Mouse (Mus musculus) CH12.LX (cell line): ENCODE data around the gene 1700025F22Rik. TPM values are rescaled to one million over a fixed set of nuclear protein-coding genes. Genes with fewer than 3 reads are reported as not detected.

Experiments
- DNase-seq: peaks from one replicate; pipeline ENCODE4 v3.0.0-alpha.2; 2013; ENCODE audit errors: extremely low read depth
- H3K27ac ChIP-seq: 2 replicates; pipeline ENCODE4 v1.5.1; 2012; ENCODE audit warnings: low read depth, mild to moderate bottlenecking, control low read depth, moderate library complexity; ENCODE audit not compliant: insufficient read depth
- H3K27me3 ChIP-seq: replicated peaks from 2 replicates; pipeline ENCODE3; 2012; ENCODE audit warnings: inconsistent platforms
- H3K36me3 ChIP-seq, 2 experiments: replicated peaks in 1 of 2; 2 replicates each; pipeline versions ENCODE3 to v1.6.1; 2012; ENCODE audit warnings: inconsistent platforms in 1 of 2, low read length in 1 of 2, mild to moderate bottlenecking in 1 of 2, mixed read lengths in 1 of 2, moderate library complexity in 1 of 2; ENCODE audit not compliant: control insufficient read depth in 1 of 2, insufficient read depth in 1 of 2
- H3K4me1 ChIP-seq, 2 experiments: 2 replicates each; pipeline ENCODE4 v1.6.1; 2012; ENCODE audit warnings: inconsistent platforms in 1 of 2, moderate library complexity in 1 of 2; ENCODE audit not compliant: insufficient read depth in 2 of 2, control insufficient read depth in 1 of 2
- H3K4me2 ChIP-seq: 2 replicates; pipeline ENCODE4 v1.6.1; 2012; ENCODE audit warnings: low read depth, mild to moderate bottlenecking, control low read depth; ENCODE audit not compliant: poor library complexity, insufficient read depth, severe bottlenecking
- H3K4me3 ChIP-seq, 3 experiments: fragments of 150-350 bp in 1 of 3; sonication (generic) in 1 of 3; replicated peaks in 1 of 3; 2 replicates each; pipeline versions ENCODE3 to v1.5.1; 2011 to 2012; ENCODE audit warnings: low read depth in 2 of 3, low read length in 2 of 3, mild to moderate bottlenecking in 2 of 3, moderate library complexity in 2 of 3, control low read depth in 1 of 3, improper control_type of control experiment in 1 of 3, inconsistent platforms in 1 of 3, mixed read lengths in 1 of 3; ENCODE audit not compliant: poor library complexity in 1 of 3
- H3K79me2 ChIP-seq: replicated peaks from 2 replicates; pipeline ENCODE4 v1.6.1; 2012; ENCODE audit warnings: mild to moderate bottlenecking, moderate library complexity; ENCODE audit not compliant: control insufficient read depth, poor library complexity, insufficient read depth, severe bottlenecking; ENCODE audit errors: extremely low read depth
- H3K9ac ChIP-seq: 2 replicates; pipeline ENCODE4 v1.6.1; 2012; ENCODE audit warnings: low read depth, mild to moderate bottlenecking, control low read depth, moderate library complexity; ENCODE audit not compliant: insufficient read depth
- H3K9me3 ChIP-seq: replicated peaks from 2 replicates; pipeline ENCODE3; 2012; ENCODE audit warnings: low read length, inconsistent platforms, mixed read lengths
- BHLHE40 ChIP-seq: IDR thresholded peaks from 2 replicates; pipeline ENCODE4 v1.6.1; 2011; ENCODE audit warnings: mild to moderate bottlenecking, low read depth, low read length, improper control_type of control experiment
- CHD1 ChIP-seq: IDR thresholded peaks from 2 replicates; pipeline ENCODE4 v1.6.1; 2012; ENCODE audit warnings: low read depth, low read length, improper control_type of control experiment, inconsistent platforms
- CHD2 ChIP-seq: IDR thresholded peaks from 2 replicates; pipeline ENCODE4 v1.6.1; 2011; ENCODE audit warnings: low read length, improper control_type of control experiment
- CTCF ChIP-seq, 2 experiments: IDR thresholded peaks in 1 of 2; conservative IDR thresholded peaks in 1 of 2; 2 replicates each; pipeline ENCODE4 v1.5.1; 2011 to 2012; ENCODE audit warnings: low read depth in 2 of 2, low read length in 2 of 2, improper control_type of control experiment in 1 of 2, inconsistent platforms in 1 of 2, mild to moderate bottlenecking in 1 of 2, moderate library complexity in 1 of 2
- E2F4 ChIP-seq: IDR thresholded peaks from 2 replicates; pipeline ENCODE4 v1.6.1; 2011; ENCODE audit warnings: low read depth, low read length, improper control_type of control experiment; ENCODE audit not compliant: insufficient replicate concordance
- ELF1 ChIP-seq: IDR thresholded peaks from 2 replicates; pipeline ENCODE4 v1.6.1; 2014; ENCODE audit warnings: low read depth, mild to moderate bottlenecking, inconsistent platforms, low read length, improper control_type of control experiment
- EP300 ChIP-seq: IDR thresholded peaks from 2 replicates; pipeline ENCODE4 v1.6.1; 2011; ENCODE audit warnings: low read length, improper control_type of control experiment
- ETS1 ChIP-seq: conservative IDR thresholded peaks from 2 replicates; pipeline ENCODE4 v1.6.1; 2012; ENCODE audit warnings: low read depth, mild to moderate bottlenecking, inconsistent platforms, low read length, improper control_type of control experiment, moderate library complexity
- GABPA ChIP-seq: IDR thresholded peaks from 2 replicates; pipeline ENCODE4 v1.6.1; 2012; ENCODE audit warnings: low read depth, low read length, improper control_type of control experiment, inconsistent platforms; ENCODE audit not compliant: insufficient replicate concordance
- HCFC1 ChIP-seq: IDR thresholded peaks from 2 replicates; pipeline ENCODE4 v1.6.1; 2012; ENCODE audit warnings: low read depth, mild to moderate bottlenecking, inconsistent platforms, low read length, improper control_type of control experiment
- IRF4 ChIP-seq: IDR thresholded peaks from 2 replicates; pipeline ENCODE4 v1.6.1; 2014; ENCODE audit warnings: low read depth, mild to moderate bottlenecking, inconsistent platforms, low read length, improper control_type of control experiment
- JUN ChIP-seq: IDR thresholded peaks from 2 replicates; pipeline ENCODE4 v1.6.1; 2011; ENCODE audit warnings: low read depth, mild to moderate bottlenecking, low read length, improper control_type of control experiment, moderate library complexity; ENCODE audit not compliant: insufficient read depth
- JUND ChIP-seq: conservative IDR thresholded peaks from 2 replicates; pipeline ENCODE4 v1.6.1; 2011; ENCODE audit warnings: low read depth, low read length, improper control_type of control experiment
- KAT2A ChIP-seq: IDR thresholded peaks from 2 replicates; pipeline ENCODE4 v1.6.1; 2012; ENCODE audit warnings: low read length, improper control_type of control experiment, inconsistent platforms; ENCODE audit not compliant: insufficient replicate concordance
- MAFK ChIP-seq: IDR thresholded peaks from 2 replicates; pipeline ENCODE4 v1.6.1; 2011; ENCODE audit warnings: low read length, improper control_type of control experiment; ENCODE audit not compliant: insufficient replicate concordance
- MAX ChIP-seq: IDR thresholded peaks from 2 replicates; pipeline ENCODE4 v1.6.1; 2011; ENCODE audit warnings: low read length, improper control_type of control experiment
- MAZ ChIP-seq: IDR thresholded peaks from 2 replicates; pipeline ENCODE4 v1.6.1; 2012; ENCODE audit warnings: low read depth, mild to moderate bottlenecking, inconsistent platforms, low read length, improper control_type of control experiment, moderate library complexity
- MEF2A ChIP-seq: IDR thresholded peaks from 2 replicates; pipeline ENCODE4 v1.6.1; 2014; ENCODE audit warnings: low read depth, mild to moderate bottlenecking, inconsistent platforms, low read length, improper control_type of control experiment, borderline replicate concordance
- MXI1 ChIP-seq: IDR thresholded peaks from 2 replicates; pipeline ENCODE4 v1.6.1; 2011; ENCODE audit warnings: mild to moderate bottlenecking, low read depth, low read length, improper control_type of control experiment
- MYC ChIP-seq: IDR thresholded peaks from 2 replicates; pipeline ENCODE4 v1.6.1; 2011; ENCODE audit warnings: low read depth, mild to moderate bottlenecking, improper control_type of control experiment, low read length
- NELFE ChIP-seq: IDR thresholded peaks from 2 replicates; pipeline ENCODE4 v1.6.1; 2011; ENCODE audit warnings: low read depth, low read length, improper control_type of control experiment
- NRF1 ChIP-seq: IDR thresholded peaks from 2 replicates; pipeline ENCODE4 v1.6.1; 2014; ENCODE audit warnings: low read depth, mild to moderate bottlenecking, inconsistent platforms, low read length, improper control_type of control experiment, moderate library complexity
- PAX5 ChIP-seq: IDR thresholded peaks from 2 replicates; pipeline ENCODE4 v1.6.1; 2012; ENCODE audit warnings: low read length, inconsistent platforms, mixed read lengths
- POLR2A ChIP-seq: IDR thresholded peaks from 2 replicates; pipeline ENCODE4 v1.6.1; 2011; ENCODE audit warnings: low read depth, mild to moderate bottlenecking, improper control_type of control experiment, low read length
- POLR2AphosphoS2 ChIP-seq: IDR thresholded peaks from 2 replicates; pipeline ENCODE4 v1.6.1; 2011; ENCODE audit warnings: low read depth, low read length, improper control_type of control experiment
- RAD21 ChIP-seq: IDR thresholded peaks from 2 replicates; pipeline ENCODE4 v1.6.1; 2011; ENCODE audit warnings: low read depth, mild to moderate bottlenecking, low read length, improper control_type of control experiment, moderate library complexity
- RCOR1 ChIP-seq: conservative IDR thresholded peaks from 2 replicates; pipeline ENCODE4 v1.6.1; 2012; ENCODE audit warnings: low read depth, mild to moderate bottlenecking, inconsistent platforms, low read length, improper control_type of control experiment
- SIN3A ChIP-seq: IDR thresholded peaks from 2 replicates; pipeline ENCODE4 v1.6.1; 2012; ENCODE audit warnings: low read length, improper control_type of control experiment, inconsistent platforms
- SMC3 ChIP-seq: IDR thresholded peaks from 2 replicates; pipeline ENCODE4 v1.6.1; 2011; ENCODE audit warnings: low read depth, low read length, improper control_type of control experiment
- TBP ChIP-seq: conservative IDR thresholded peaks from 2 replicates; pipeline ENCODE4 v1.6.1; 2011; ENCODE audit warnings: low read depth, low read length, improper control_type of control experiment
- TCF12 ChIP-seq: IDR thresholded peaks from 2 replicates; pipeline ENCODE4 v1.6.1; 2014; ENCODE audit warnings: low read depth, mild to moderate bottlenecking, inconsistent platforms, low read length, improper control_type of control experiment
- UBTF ChIP-seq: IDR thresholded peaks from 2 replicates; pipeline ENCODE4 v1.6.1; 2012; ENCODE audit warnings: low read depth, mild to moderate bottlenecking, inconsistent platforms, low read length, improper control_type of control experiment, moderate library complexity
- USF1 ChIP-seq: IDR thresholded peaks from 2 replicates; pipeline ENCODE4 v1.6.1; 2014; ENCODE audit warnings: low read depth, mild to moderate bottlenecking, inconsistent platforms, low read length, improper control_type of control experiment
- USF2 ChIP-seq: conservative IDR thresholded peaks from 2 replicates; pipeline ENCODE4 v1.6.1; 2011; ENCODE audit warnings: low read depth, low read length, improper control_type of control experiment
- ZC3H11A ChIP-seq: IDR thresholded peaks from 2 replicates; pipeline ENCODE4 v1.6.1; 2012; ENCODE audit warnings: low read depth, mild to moderate bottlenecking, inconsistent platforms, low read length, improper control_type of control experiment
- ZKSCAN1 ChIP-seq: IDR thresholded peaks from 2 replicates; pipeline ENCODE4 v1.6.1; 2012; ENCODE audit warnings: low read depth, inconsistent platforms, low read length, improper control_type of control experiment, borderline replicate concordance
- ZMIZ1 ChIP-seq: IDR thresholded peaks from 2 replicates; pipeline ENCODE4 v1.6.1; 2012; ENCODE audit warnings: low read depth, mild to moderate bottlenecking, inconsistent platforms, low read length, improper control_type of control experiment
- ZNF384 ChIP-seq: IDR thresholded peaks from 2 replicates; pipeline ENCODE4 v1.6.1; 2012; ENCODE audit warnings: low read depth, low read length, improper control_type of control experiment, inconsistent platforms
- dilution Hi-C: fragments of 300-500 bp; cut with MboI; formaldehyde crosslinking; loops from 2 replicates; pipeline ENCODE4 v1.14.3; 2020; ENCODE audit warnings: low sequenced_read_pairs; ENCODE audit not compliant: extremely low pct_unique_long_range_greater_than_20kb, extremely low pct_ligation_motif_present
- in situ Hi-C: fragments of 300-500 bp; cut with MboI; formaldehyde crosslinking; loops from 3 replicates; pipeline ENCODE4 v1.14.3; 2019; ENCODE audit warnings: low sequenced_read_pairs, low pct_ligation_motif_present, low pct_unique_long_range_greater_than_20kb, mixed read lengths
- polyA plus RNA-seq: library from polyadenylated mRNA; unstranded; fragments of >175 nt; gene quantifications from 2 replicates; pipeline ENCODE4 v1.2.1, GENCODE M21; 2012; ENCODE audit warnings: low read depth; ENCODE audit not compliant: insufficient read length
- total RNA-seq, 2 experiments: library from RNA; depleted of rRNA; stranded (reverse); fragments of 300-350 nt in 1 of 2; fragments of >200 nt in 1 of 2; gene quantifications; 2 replicates each; pipeline ENCODE4 v1.2.3; 2012 to 2014

The 1700025F22Rik gene
- total RNA-seq (2012; rRNA removed) (not detected in 2 replicates), total RNA-seq (2014; rRNA removed) (not detected in 2 replicates), polyA plus RNA-seq (not detected in 2 replicates)

GRCm38 (mm10) chr19:11165172-11165571 is at the start of gene 1700025F22Rik:
Gene 1700025F22Rik (minus strand): TSS chr19:11165320.
- in situ Hi-C loops (no loop called here), dilution Hi-C loops (no loop called here)
- Histone ChIP-seq H3K9me3 (no peaks in the 10 kb centered on the region), H3K27ac (no peak within 1 kb of the TSS), H3K4me2 (no peak within 1 kb of the TSS), H3K36me3 (no peaks in the 10 kb centered on the region), H3K4me3 (no peak within 1 kb of the TSS), H3K9ac (no peak within 1 kb of the TSS), H3K4me1 (no peaks in the 10 kb centered on the region), H3K79me2 (no peaks in the 10 kb centered on the region), H3K27me3 (no peaks in the 10 kb centered on the region)
- TF ChIP-seq CHD2, result no peak
- no peak for TF ChIP-seq HCFC1
- TF ChIP-seq SIN3A, result no peak
- no peak for TF ChIP-seq MAZ
- TF ChIP-seq UBTF, result no peak
- no peak for TF ChIP-seq MAFK
- no peak for TF ChIP-seq ETS1
- TF ChIP-seq E2F4, result no peak
- TF ChIP-seq ZMIZ1, result no peak
- TF ChIP-seq CHD1, result no peak
- no peak for TF ChIP-seq GABPA
- peak; percentile 27 to 75; a peak in 2 of 4 replicates for TF ChIP-seq CTCF (conservative IDR thresholded peaks at IDR 0.05 in 1 of 2, IDR thresholded peaks at IDR 0.05 in 1 of 2; ENCODE audit: low read depth in 2 of 2, low read length in 2 of 2)
- TF ChIP-seq JUN, result no peak
- TF ChIP-seq MYC, result no peak
- TF ChIP-seq NELFE, result no peak
- TF ChIP-seq JUND, result no peak
- TF ChIP-seq SMC3, result peak; percentile 76
- no peak; the same call in 1 of the 2 replicates for TF ChIP-seq USF1
- no peak for TF ChIP-seq ZC3H11A
- TF ChIP-seq BHLHE40, result peak; percentile 64
- no peak for TF ChIP-seq KAT2A
- no peak for TF ChIP-seq MEF2A
- TF ChIP-seq NRF1, result no peak
- TF ChIP-seq RCOR1, result no peak
- no peak for TF ChIP-seq PAX5
- TF ChIP-seq POLR2A, result no peak
- TF ChIP-seq RAD21, result peak; percentile 61
- TF ChIP-seq ZNF384, result no peak
- peak; percentile 54; the same call in 1 of the 2 replicates for TF ChIP-seq MAX
- TF ChIP-seq ELF1, result 0 out of 2 replicates have a peak, but pooled peaks have one; percentile 25
- no peak for TF ChIP-seq USF2
- no peak for TF ChIP-seq MXI1
- TF ChIP-seq POLR2AphosphoS2, result no peak
- no peak for TF ChIP-seq TBP
- no peak for TF ChIP-seq IRF4
- no peak for TF ChIP-seq EP300
- TF ChIP-seq TCF12, result peak; percentile 28; the same call in 1 of the 2 replicates
- TF ChIP-seq ZKSCAN1, result no peak
- DNase-seq, result peak; percentile 17
